Mouse (Mus musculus) right cerebral cortex, adult 18-20 months (tissue): ENCODE results near the gene Alg6.

Source experiments
- DNase-seq: peaks from one replicate; pipeline ENCODE4 v3.0.0; 2022; ENCODE audit warnings: mixed read lengths

Alg6 gene

GRCm38 (mm10) chr4:99714904-99715782, at the start of gene Alg6:
Gene Alg6 (plus strand): TSS chr4:99715664.
- DNase-seq: peak; percentile 96

- no peak for DNase-seq
These were observed 45.1 kb upstream of the Alg6 start for GRCm38 (mm10) chr4:99670203-99670851.

GRCm38 (mm10) chr4:99675191-99675590, 40.3 kb upstream of the Alg6 start:
- DNase-seq: no peak

DNA sequence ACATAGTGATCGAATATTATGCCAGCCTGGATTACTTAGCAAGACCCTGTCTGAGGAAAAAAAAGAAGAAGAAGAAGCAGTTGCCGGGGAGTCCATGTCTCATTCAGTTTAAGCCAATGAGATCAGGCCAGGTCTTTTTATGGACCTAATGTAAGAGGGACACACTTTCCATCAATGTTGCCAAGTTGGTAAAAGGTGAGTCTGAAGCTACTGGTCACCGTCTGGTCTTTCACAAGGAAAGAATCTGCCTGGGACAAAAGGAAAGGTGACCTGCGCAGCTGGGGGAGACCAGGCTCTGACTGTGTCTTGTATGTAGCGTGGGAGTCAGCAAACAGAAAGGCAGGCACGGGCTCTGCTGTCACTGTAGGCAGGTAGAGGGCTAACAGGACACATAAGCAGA, 31.5 kb upstream of the Alg6 start:
- no peak for DNase-seq

- DNase-seq: no peak
These were observed 29.2 kb upstream of the Alg6 start for GRCm38 (mm10) chr4:99686308-99686707.

DNA sequence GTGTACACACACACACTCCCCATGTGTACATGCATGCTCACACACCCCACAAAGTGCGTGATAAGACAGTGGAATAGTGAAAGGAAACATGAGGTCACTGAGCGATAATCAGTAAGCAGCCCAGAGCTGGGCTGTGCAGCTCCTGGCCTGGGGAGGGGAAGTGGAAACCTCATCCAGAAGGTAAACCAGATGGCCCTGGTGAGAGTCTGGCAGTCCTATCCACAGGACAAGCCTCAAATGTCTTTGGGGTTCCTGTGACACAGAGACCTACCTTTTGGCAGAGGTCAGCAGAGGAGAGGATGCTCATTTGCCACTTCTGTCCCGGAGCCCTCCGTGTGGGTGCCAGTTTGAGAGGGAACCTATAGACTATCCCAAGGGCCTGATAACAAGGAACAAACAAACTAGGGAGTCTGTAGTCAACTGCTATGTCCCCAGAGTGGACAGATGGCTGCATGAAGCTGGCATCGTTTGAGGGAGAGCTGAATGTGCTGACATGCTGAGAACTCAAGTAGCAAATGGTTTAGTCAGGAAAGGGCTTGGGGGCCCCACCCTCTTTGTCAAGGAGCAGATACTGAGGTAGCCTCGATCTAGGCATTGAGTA, 2.8 kb upstream of the Alg6 start:
- no peak for DNase-seq

GRCm38 (mm10) chr4:99713971-99714370, 1.5 kb upstream of the Alg6 start:
- DNase-seq: no peak

GRCm38 (mm10) chr4:99715783-99716416, 436 bp downstream of the Alg6 start:
- DNase-seq: no peak

GRCm38 (mm10) chr4:99717905-99718304, 2.4 kb downstream of the Alg6 start:
- no peak for DNase-seq

DNA sequence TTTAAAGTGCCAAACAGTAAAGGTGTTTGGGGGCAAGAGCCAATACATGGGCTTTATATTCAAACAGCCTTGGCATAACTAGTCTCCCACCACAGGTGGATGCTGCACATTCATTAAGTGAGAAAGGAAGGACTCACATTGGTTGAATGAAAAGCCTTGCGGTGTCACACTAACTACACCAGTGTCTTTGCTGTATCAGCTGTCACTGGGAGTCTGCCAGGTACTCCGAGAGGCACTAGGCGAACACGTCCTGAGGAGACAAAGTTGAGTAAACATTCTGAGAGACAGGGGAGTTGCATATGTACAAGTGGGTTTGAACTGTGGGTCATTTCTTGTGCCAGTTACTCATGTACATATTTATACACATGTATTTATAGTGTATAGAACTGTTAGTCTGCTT, 8.9 kb downstream of the Alg6 start:
- no peak for DNase-seq

GRCm38 (mm10) chr4:99725914-99726451, 10.5 kb downstream of the Alg6 start:
- DNase-seq: no peak

DNA sequence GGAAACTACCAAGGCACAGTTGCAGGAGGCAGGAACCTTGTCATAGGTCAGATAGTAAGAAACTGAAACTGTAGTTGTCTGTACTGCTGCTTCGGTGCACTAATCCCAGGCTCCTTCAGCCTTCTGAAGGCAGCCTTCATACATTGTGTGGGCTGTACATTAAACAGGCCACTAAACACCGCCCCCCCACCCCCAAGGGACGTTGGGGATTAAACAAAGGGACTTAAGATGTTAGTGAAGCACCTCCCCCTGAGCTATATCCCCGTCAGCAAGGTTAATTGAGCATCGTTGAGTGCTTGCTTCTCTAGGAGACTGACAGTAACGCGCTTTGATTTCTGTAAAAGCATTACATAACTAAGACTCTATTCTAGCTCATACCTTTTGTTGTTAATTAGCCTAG, 24.4 kb downstream of the Alg6 start:
- DNase-seq: no peak

DNA sequence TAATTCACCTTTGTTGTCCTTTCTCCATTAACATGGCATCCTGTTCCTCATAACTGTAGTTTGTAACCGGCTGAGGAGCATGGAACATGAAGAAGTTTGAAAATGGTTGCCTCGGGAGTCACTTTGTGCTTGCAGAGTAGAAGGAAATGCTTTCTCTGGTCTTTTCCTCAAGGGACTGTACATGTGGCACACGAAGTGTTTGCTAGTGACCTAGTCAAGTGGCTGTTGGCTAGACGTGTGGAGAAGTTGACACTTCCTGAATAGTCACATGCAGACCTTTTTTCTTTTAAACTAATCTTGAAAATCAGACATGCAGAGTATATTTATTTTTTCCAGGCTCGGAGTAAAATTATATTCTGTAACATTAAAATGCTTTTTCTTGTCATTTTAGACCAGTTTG, 37.0 kb downstream of the Alg6 start:
- DNase-seq: no peak

GRCm38 (mm10) chr4:99766303-99766702, 50.8 kb downstream of the Alg6 start:
- DNase-seq: no peak

GRCm38 (mm10) chr4:99766753-99767152, 51.3 kb downstream of the Alg6 start:
- no peak for DNase-seq

GRCm38 (mm10) chr4:99770555-99770954, 55.1 kb downstream of the Alg6 start:
- DNase-seq: no peak

DNA sequence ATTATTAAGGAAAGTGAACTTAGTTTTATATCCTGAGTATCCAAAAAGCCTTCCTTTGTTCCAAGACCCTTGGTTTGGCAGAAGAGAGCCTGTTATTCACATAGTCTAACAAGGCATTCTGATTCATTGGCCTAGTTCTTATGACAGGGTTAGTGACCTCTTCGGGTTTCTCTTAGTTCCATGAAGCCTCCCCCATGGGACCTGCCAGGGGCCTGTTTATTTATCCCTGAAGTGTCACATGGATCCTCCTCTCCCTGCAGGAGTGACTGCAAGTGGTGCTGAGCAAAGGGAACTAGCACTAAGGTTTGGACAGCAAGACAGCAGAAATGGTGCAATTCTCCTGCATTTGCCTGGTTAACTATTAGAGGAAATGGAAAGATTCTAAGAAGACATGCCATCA, 57.6 kb downstream of the Alg6 start:
- no peak for DNase-seq

- no peak for DNase-seq
These were observed 76.9 kb downstream of the Alg6 start for GRCm38 (mm10) chr4:99792365-99792764.
